Mouse (Mus musculus) megakaryocyte, embryonic 14.5 days (primary cell): ENCODE measurements around the gene Edem2.

Experiments used
- FLI1 ChIP-seq: IDR thresholded peaks from 2 replicates; pipeline ENCODE4 v1.6.1; 2012; ENCODE audit warnings: low read length, inconsistent platforms, mixed read lengths
- GATA1 ChIP-seq: IDR thresholded peaks from 3 replicates; pipeline ENCODE4 v1.6.1; 2012; ENCODE audit warnings: mixed read lengths, low read length, inconsistent platforms, borderline replicate concordance

DNA sequence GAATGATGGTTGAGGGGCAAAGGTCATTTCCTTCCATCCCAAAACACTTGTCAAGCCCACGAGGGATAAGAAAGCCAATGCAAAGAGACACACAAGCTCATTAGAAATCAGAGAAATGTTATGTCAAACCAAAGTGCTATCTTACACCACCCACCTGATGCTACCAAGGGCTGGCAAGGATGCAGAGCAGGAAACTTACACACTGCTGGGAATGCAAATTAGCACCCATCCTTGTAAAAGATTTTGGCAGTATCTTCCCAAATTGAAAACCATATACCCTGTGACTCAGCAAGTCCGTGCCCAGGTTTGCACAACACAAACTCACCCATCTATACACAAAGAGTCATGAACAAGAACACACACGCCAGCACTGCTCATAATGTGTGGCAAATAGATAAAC lies 16.2 kb upstream of the Edem2 start:
- TF ChIP-seq GATA1 (no peak), FLI1 (no peak)
